Mouse (Mus musculus): ENCODE measurements at regions not wholly inside any gene's neighbourhood (a gene's known extent, or its start where the extent isn't known, plus 50 kb on each side); places are given as distances from the start of the nearest gene placed in this dataset.

DNA sequence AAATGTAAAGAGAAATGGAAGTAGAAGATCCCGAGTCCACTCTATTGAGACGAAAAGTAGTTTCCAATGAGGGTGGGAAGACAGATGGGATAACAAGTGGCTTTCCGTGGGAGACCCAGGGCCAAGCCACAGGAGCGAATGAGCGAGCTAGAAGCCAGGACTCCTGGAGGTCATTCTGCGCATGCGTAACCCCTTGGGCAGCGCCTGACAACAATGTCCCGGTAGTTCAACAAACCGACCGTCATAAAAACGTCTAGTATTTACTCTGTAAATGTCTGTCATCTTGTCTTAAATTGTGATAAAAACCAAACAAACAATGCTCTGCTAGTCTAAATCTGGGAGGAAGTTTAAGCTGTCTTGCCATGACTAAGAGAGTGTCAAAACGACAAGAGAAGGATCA, 112.4 kb downstream of the Chic2 start:
- no peak for TF ChIP-seq EP300 (IDR thresholded peaks at IDR 0.05; ENCODE audit: low read depth)
- no peak for TF ChIP-seq CTCF (IDR thresholded peaks at IDR 0.05; ENCODE audit: low read depth)

Data from heart, postnatal 0 days (tissue).